Mouse (Mus musculus) urinary bladder, adult 2 months (tissue): ENCODE measurements around the gene Lims1. TPM values are rescaled to one million over a fixed set of nuclear protein-coding genes. Genes with fewer than 3 reads are reported as not detected.
A peak's percentile ranks its signal among the peaks of the same experiment; 100 is the strongest.

Source experiments
- DNase-seq: peaks from one replicate; pipeline ENCODE4 v3.0.0; 2022; ENCODE audit warnings: low spot score
- polyA plus RNA-seq: library from polyadenylated mRNA; depleted of rRNA; stranded (reverse); fragments of >200 nt; gene quantifications from 2 replicates; pipeline ENCODE4 v1.2.3, GENCODE M21; 2012

The Lims1 gene
- polyA plus RNA-seq, 1 experiment: 52.0 TPM

DNA sequence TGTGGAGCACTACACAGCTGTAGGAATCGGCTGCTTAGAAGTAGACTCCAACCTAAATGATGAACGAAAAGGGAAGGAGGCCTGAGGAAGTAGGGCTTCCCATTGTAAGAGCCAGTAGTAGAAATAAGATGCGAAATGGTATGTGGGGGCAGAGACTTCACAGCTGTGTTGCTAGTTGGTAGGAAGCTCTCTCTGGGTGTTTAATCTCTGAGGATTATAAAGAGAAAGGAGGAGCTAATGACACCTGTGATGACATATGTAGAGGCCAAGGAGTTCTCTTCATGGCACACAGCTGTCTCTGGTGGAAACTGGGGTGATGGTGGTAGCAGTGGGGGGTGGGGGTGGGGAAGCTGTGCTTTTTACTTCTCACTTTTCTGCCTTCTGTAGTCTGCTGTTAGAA is 27.3 kb downstream of the Lims1 start:
- no peak for DNase-seq

DNA sequence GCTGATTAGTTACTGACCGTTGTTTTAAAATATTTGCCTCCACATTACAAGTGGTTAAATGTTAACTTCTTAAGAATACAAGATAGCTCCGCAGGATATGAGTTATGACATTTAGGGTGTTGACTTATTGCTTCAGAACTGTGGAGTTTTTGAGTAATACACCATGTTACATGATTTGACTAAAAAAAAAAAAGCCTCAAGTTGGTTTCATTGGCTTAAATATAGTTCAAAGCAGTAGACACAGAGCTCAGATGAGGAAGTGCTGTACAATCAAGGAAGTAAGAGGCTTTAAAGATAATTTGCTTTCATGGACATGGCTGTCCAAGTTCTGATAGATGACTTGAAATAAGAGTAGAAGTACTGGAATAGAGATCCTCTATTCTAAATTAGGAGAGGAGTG is 28.4 kb downstream of the Lims1 start:
- no peak for DNase-seq

DNA sequence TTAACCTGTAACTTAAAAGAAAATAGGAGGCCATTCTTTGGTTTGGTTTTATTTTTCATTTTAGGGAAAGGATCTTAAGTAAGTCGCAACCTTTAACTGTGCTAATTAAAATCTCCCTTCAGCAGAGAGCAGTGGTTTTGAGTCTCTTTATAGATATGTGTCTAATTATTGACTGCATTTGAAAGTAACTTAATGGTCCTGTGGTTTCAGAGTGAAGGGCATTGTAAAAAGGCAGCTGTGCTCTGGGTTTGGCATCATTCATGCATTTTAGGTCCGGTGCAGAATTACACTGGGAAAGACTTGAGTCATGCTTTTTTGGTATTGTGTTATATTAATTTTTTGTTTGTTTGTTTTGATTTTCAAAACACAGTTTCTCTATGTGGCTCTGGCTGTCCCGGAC is 29.1 kb downstream of the Lims1 start:
- no peak for DNase-seq

DNA sequence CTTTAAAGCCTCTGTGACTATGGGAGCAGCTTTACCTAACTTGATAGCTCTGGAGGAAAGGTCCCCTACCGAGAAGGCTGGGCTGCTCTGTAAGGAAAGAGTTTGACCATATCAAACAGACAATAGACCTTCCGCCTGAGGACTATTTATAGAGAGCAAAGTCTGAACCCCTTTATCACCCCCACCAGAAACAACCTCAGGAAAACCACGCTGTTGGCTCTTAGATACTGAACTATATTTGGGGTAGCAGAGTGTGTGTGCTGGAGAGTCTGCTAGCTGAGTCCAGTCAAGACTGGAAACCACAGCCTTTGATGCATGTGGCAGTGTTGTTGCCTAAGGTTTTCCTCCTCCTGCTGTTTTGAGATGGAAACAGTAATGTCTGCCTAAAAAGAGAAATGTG is 31.3 kb downstream of the Lims1 start:
- no peak for DNase-seq

DNA sequence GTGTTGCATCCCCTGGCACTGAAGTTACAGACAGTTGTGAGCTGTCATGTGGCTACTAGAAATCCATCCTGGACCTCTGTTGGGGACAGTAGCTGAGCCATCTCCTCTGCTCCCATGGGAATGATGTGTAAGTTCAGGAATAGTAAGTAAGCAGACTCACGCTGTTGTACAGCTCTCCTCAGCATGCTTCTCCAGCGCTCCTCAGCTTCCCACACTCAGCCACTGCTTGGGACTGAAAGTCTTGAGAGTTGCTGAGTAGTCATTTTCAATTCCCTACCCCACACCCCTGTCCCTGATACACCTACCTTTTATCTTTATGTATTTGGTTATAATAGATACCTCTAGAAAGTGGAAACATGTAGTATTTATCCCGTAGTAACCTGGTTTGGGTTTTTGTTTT is 33.2 kb downstream of the Lims1 start:
- no peak for DNase-seq

DNA sequence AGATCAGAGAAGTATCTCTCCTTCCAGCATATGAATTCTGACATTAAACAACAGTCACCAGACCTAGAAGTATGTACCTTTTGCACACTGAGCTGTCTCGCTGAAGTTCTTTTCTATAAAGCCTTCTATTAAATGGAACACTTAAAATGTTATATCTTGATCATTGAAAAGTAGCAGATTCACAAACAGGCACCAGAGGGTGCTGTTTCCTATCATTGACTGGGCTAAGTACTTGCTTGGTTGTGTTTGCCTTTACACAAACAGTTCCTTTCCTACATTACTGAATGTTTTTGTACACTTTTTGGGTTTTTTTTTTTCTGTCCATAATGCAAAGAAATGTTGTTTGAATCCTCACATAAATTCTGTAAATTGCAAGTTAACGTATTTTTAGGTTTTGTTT is 35.9 kb downstream of the Lims1 start:
- DNase-seq: no peak

DNA sequence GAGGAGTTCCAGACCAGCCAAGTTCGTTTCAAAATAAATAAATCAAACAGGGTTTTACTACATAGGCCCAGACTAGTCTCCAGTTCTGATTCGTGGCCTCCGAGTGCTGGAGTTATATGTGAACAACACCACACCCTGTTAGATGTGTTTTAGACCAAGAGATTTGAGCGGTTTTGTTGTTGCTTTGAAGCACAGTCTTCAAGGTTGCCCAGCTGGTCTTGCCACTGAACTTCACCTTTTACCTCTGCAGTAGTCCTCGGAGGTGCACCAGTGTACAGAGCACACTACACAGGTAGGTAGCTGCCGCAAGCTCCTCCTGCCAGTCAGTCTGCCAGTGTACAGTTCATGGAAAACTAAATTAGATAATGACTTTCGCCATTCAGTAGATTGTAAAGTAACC is 36.7 kb downstream of the Lims1 start:
- DNase-seq: no peak

DNA sequence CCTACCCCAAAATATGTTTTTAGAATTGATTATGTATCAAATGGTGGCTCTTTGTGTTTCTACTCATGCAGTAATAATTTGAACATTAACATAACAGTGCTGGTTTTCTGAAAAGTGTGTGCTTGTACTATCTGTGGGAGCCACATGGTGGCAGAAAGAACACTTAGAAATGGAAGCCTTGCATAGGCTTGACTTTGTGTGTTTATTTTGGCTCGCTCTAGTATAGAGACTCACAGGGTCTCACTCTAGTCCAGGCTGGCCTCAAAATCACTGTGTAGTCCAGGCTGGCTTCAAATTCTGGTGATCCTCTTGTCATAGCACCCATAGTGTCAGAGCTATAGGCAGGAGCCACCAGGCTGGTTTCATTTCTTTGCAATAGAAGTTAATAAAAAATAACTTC is 39.5 kb downstream of the Lims1 start:
- no peak for DNase-seq

DNA sequence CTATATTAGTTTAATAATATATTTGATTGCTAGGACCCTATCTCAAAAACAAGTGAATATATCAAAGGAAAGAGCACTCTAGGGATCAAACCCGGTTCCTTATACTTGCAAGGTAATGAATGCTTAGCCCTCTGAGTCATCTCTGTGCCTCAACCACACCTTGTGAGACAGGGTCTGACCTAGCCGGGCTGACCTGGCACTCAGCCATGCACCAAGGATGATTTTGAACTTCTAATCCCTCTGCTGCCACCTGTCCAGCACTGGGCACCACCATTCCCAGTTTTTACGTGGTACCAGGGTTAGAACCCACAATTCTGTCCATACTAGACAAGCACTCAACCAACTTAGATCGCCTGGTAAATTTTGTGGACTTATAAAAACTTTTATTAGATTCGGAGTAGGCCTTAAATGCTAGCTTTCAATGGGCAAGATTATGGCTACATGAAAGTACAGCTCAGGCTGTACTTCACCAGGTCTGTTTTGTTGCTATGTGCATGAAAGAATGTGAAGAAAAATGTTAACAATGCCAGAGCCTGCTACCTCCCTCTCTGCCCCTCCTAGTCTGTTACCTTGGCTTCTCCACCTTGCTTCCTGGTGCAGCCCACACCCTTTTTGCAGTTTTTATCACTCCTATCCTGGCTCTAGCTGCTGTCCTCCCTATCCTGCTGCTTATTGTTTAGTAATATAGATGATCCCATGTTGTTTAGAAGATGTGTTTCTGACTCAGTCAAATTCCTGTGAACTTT is 41.7 kb downstream of the Lims1 start:
- peak; percentile 27 for DNase-seq

DNA sequence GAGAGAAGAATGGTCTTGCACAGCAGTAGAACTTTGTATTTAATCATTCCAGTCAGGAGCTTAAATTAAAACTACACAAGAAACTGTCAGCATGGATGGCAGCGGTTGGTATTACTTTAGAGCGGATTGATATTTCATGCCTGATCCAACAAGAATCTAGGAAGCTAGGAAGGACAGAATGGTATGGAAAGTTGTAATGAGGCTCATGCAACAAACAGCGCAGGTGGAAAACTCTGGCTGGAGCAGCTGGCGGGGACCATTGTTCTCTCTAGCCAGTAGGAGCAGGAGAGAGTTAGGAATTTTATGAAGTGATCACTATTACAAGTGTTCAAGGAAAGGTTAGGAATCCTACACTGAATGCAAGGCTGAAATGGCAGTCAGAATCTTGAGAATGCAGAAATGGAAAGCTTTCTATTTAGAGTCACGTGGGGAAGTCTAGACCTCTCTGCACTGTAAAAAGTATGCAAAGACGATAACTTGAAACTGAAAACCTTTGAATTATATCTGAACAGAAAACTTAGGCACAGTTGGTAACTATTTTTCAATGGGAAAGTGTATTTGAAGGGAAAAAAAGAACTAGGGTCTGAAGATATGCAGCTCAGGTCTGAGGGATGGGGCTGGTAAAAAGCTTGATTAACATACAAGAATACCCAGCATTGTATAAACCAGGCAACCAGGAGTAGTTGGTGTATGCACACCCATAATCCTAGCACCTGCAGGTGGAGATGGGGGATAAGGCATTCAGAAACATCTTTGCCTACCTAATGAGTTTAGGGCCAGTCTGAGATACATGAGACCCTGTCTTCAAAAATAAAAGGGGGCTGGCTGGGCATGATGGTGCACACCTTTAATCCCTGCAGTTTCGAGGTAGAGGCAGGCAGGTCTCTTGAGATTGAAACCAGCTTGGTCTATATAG is 45.8 kb downstream of the Lims1 start:
- DNase-seq: no peak

DNA sequence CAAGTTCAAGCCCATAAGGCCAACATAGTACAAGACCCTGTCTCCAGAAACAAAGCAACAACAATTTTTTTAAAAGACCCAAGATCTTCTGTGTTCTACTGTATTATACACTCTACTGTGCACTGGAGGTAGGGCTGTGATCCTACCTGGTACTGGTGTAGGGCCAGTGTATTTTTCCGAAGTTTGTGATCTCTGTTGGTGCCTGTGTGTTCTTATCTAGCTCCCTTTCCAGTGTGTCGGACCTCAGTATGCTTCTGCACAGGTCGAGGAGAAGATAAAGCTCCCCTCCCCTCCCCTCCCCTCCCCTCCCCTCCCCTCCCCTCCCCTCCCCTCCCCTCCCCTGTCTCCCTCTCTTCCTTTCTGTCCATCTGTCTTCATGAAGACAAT is 46.4 kb downstream of the Lims1 start:
- DNase-seq: no peak

DNA sequence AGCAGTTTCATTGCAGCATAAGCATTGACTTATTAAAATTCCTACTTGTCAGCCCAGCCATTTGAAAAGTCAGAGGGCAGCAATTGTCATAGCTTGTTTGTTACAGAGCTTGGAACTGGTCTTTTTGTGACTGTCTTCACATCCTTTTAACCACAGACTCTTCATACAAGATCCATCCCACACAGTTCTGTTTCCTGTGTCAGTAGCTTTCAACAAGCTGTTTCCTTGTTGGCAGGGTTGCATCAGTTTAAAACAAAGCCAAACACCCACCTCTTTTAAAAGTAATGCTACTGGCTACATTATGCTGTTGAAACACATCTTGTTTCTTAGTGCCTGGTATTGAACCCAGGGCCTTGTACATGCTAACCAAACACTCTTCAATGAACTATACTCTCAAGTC is 46.9 kb downstream of the Lims1 start:
- DNase-seq: no peak

DNA sequence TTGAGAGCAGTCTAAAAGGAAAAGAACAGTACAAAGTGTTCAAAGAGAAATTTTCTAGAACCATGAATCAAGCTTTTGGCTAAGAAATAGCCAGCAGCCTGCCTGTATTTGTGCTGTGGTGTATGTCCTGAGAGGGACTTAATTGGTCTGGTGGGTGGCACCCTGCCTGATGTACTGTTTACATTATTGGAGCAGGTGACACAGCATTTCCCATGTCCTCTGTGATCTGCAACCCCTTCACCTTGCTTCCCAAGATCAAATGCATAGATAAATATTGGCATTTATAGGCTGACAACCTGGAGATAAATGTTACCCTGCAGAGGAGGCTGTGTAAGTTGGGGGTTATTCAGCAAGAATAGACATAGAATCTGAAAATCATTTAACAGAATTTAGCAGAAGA is 47.3 kb downstream of the Lims1 start:
- DNase-seq: no peak

DNA sequence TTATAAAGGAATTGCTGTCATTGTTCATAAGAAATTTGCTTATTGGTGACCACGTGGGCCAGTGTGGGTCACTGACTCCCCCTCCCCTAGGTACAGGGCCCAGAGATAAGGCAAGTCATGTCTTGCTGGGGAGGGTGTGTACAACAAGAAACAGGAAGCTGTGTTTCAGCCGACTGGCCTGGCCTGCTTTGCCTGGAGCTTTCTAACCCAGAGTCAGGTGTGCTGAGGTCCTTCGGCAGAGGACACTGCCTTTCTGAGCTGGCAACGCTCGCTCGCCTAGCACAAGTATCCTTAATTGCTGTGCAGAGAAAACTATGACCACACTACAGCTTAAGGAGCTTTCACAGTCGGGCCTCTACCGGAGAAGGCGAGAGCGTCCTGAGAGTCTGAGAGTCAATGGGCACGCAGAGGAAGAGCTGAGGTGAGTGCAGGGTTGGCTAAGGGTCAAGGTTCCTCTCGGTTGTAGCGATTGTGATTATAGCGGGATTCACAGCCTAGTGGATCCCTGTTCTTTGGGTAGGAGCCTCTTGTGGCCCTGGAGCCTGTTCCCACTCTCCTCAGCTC is 48.1 kb downstream of the Lims1 start:
- peak; percentile 45 for DNase-seq

DNA sequence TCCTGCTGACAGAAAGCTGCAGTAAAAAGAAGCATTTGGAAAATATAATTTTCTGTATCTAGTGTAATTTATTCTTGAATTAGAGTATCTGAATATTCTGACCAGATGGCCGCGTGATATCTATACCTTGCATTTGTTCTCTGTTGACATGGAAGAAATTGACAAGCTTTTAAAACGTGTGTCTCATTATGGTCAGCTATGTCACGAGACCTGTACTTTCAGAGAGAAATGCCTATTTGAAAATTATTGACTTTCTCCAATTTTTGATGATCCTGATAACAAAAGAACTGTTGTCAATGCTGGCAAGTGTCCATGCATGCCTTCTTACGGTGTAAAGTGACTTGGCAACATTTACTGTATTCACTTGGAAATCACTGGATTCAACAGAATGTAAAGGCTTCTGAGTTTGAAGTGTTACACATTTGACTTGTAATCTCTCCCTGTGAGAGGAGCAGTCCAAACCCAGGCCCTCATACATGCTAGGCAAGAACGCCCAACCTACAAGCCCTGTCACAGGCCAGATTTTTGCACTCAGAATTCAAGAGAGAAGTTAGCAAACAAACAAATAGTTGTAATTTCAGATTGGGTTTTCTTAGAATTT is 49.3 kb downstream of the Lims1 start:
- no peak for DNase-seq

DNA sequence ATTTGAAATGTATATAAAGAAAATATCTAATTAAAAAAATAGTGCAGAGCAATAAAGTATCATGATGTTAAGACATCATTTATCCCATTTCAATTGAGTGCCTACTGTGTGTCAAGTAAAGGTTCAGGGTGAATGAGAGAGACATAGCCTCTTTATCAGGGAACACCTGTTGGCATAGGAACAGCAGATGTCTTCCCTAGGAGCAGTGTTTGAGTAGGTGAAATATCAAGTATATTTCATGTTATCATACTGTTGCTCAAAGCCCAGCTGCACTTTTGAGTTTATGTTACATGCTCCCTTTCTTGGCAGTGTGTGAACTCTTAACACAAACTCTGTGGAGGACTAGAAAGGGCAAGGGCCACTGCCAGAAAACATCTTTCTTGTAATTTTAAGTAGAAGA is 50.6 kb downstream of the Lims1 start:
- no peak for DNase-seq

DNA sequence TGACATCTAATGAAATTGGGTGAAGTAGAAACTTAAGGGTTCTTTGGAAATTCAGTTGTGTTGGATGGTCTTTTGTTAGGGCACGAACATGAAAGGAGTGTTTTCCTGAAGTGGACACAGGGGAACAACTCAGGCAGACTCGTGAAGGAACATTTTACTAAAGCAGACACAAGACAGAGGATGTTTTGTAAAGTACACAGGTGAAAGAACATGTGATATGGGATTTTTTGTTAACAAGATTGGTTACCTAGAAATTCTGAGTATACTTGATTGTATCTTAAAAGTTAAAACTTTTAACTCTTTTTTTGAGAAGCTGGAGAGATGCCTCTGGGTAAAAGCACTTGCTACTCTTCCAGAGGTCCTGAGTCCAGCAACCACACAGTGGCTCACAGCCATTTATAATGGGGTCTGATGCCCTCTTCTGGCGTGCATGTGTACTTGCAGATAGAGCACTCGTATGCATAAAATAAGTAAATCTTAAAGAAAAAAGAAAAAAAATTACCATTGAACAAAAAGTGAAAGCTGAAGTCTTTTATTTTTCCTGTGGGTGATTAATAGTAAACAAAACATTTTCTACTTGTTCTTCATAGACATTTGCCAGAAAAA is 54.4 kb downstream of the Lims1 start:
- no peak for DNase-seq

DNA sequence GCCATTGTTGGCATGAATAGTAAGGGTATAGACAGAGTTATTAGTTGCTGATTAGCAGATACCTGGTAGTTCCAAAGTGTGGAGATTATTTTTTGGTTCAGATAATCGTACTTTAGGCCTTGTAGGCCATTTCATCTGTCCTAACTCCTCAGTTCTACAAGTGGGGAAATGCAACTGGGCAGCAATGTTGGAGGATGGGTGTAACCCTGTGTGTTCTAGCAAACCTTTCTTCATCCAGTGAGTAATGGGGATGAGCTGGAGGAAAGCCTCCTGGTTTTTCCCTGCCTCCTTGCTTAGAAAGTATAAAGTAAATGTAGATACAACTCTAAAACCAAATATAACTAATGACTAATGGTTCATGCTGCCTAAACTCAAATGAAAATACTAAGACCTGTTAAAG is 55.1 kb downstream of the Lims1 start:
- no peak for DNase-seq

DNA sequence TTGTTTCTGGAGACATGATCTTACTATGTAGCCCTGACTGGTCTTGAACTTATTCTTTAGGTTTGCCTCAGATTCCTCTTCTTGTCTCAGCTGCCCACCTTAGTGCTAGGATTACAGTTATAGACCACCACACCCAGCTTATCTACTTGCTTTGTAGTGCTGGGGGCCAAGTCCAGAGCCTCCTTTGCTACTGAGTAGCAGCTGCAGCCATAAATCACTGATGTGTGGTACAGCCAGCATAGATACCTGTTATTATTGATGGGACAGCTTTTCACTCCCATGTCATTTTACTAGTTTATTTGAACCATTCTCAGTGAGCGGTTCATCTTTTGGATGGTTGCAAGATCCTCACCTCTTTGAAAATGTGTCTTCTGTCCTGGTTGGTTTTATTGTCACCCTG is 56.4 kb downstream of the Lims1 start:
- no peak for DNase-seq

DNA sequence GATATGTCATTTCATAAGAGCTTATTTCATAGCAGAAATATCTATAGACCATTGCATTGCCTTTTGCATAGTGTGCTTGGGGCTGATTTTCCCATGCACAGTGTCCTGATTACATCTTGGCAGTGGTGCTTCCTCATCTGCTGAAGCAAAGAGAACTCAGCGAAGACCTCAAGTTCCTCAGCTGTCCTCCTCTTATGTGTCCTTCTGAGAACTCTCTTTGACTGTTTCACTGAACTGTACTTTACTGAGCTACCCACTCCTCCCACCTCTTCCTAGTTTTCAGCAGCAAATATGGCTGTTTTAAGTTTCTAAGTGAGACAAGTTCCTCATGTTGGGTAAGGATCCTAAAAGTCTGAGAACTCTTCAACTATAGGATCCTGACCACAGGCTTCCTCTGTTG is 58.6 kb downstream of the Lims1 start:
- DNase-seq: no peak

DNA sequence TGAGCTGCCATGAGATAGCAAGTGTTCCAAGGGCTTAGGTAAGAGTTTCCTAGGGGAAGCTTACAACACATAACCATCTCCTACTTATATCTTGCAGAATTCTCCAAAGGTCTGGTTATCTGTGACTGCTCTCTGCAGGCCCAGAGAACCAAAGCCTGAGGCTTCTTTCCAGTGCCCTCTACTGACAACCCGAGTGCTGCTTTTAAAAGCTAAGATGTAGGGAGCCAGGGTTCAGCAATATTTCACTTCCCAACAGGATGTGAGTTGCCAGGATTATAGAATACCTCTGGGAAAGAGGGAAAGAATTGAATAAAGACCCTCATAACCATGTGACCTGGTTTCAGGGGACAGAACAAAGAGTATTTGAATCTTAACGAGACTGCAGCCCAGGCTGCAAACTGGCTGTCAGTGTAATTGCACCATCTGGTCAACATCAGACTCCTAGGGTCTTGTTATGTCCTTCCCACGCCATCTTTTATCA is 59.4 kb downstream of the Lims1 start:
- DNase-seq: no peak

DNA sequence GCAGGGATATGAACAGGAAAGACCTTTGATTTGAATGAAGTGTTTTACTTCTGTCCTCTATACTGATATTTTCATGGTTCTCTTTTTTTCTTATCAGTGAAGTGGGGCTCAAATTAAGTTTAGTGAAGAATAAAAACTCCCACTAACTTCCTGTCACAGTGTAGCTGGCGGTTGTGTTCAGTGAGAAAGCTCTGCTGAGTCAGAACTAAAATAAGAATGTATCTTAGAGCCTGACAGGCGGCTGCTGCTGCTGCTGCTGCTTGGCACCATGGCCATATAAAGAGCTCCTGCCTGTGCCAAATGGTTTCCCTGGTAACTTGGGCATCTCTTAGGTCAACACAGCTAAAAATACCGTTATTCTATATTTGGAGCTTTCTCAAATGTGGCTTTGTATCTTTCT is 60.0 kb downstream of the Lims1 start:
- no peak for DNase-seq
